Mouse (Mus musculus) erythroid progenitor cell, adult 5-6 weeks (primary cell): ENCODE data around the gene Gmnn. TPM values are rescaled to one million over a fixed set of nuclear protein-coding genes. Genes with fewer than 3 reads are reported as not detected.

Experiments used
- ATAC-seq: replicated peaks from 2 replicates; pipeline ENCODE4 v1.8.0; 2016; ENCODE audit warnings: moderate number of reproducible peaks, mild to moderate bottlenecking, moderate TSS enrichment, inconsistent platforms; ENCODE audit not compliant: poor library complexity, low FRiP score, severe bottlenecking
- total RNA-seq, 2 experiments: library from RNA; stranded (forward) in 1 of 2; stranded (reverse) in 1 of 2; fragments of 150-400 nt in 1 of 2; fragments of 186-747, 209-891 nt in 1 of 2; gene quantifications; 2 replicates each; pipeline versions ENCODE4 v1.2.3 to v1.2.4; 2015 to 2017; ENCODE audit warnings: low replicate concordance in 2 of 2

Gmnn gene
- total RNA-seq, 2 experiments from 2014 or later: 180 to 289 TPM

- ATAC-seq: peak; percentile 88
These were observed 48.2 kb downstream of the Gmnn start for GRCm38 (mm10) chr13:24713434-24714000.

- ATAC-seq: no peak
These were observed 49.1 kb downstream of the Gmnn start for GRCm38 (mm10) chr13:24712581-24713130.

GRCm38 (mm10) chr13:24710968-24711367 lies 50.8 kb downstream of the Gmnn start:
- no peak for ATAC-seq

- no peak for ATAC-seq
These were observed 51.9 kb downstream of the Gmnn start for GRCm38 (mm10) chr13:24709656-24710396.

GRCm38 (mm10) chr13:24702128-24702527 lies 59.6 kb downstream of the Gmnn start:
- no peak for ATAC-seq

Other genes starting within 250 kb of the Gmnn start
- 15.5 and 26.3 TPM in 2 replicates for gene Ripor2, start 179.7 kb downstream of the Gmnn start, total RNA-seq (2015; ENCODE audit: low replicate concordance)
- 7.1 and 19.1 TPM in 2 replicates for gene Ripor2, start 179.7 kb downstream of the Gmnn start, total RNA-seq (2017; ENCODE audit: low replicate concordance)
- not detected in 2 replicates for gene Armh2, start 20.7 kb downstream of the Gmnn start, total RNA-seq (2015; ENCODE audit: low replicate concordance)
- gene Armh2, start 20.7 kb downstream of the Gmnn start, total RNA-seq (2017; ENCODE audit: low replicate concordance): not detected in 2 replicates
- 101 and 125 TPM in 2 replicates for gene BC005537, start 39.7 kb upstream of the Gmnn start, total RNA-seq (2015; ENCODE audit: low replicate concordance)
- gene BC005537, start 39.7 kb upstream of the Gmnn start, total RNA-seq (2017; ENCODE audit: low replicate concordance): 68.5 and 78.0 TPM in 2 replicates
- gene Acot13, start 69.6 kb upstream of the Gmnn start, total RNA-seq (2015; ENCODE audit: low replicate concordance): 18.0 and 24.1 TPM in 2 replicates
- gene Acot13, start 69.6 kb upstream of the Gmnn start, total RNA-seq (2017; ENCODE audit: low replicate concordance): 22.7 and 26.2 TPM in 2 replicates
- gene Tdp2, start 69.8 kb upstream of the Gmnn start, total RNA-seq (2015; ENCODE audit: low replicate concordance): 40.0 and 51.6 TPM in 2 replicates
- 22.4 and 54.9 TPM in 2 replicates for gene Tdp2, start 69.8 kb upstream of the Gmnn start, total RNA-seq (2017; ENCODE audit: low replicate concordance)
- not detected in 2 replicates for gene D130043K22Rik, start 83.2 kb upstream of the Gmnn start, total RNA-seq (2015; ENCODE audit: low replicate concordance)
- gene D130043K22Rik, start 83.2 kb upstream of the Gmnn start, total RNA-seq (2017; ENCODE audit: low replicate concordance): not detected in 2 replicates
- not detected in 2 replicates for gene Aldh5a1, start 175.7 kb upstream of the Gmnn start, total RNA-seq (2015; ENCODE audit: low replicate concordance)
- gene Aldh5a1, start 175.7 kb upstream of the Gmnn start, total RNA-seq (2017; ENCODE audit: low replicate concordance): 0.13 TPM in 1 of 2 replicates, not detected in the other
- not detected in 2 replicates for gene Gpld1, start 181.2 kb upstream of the Gmnn start, total RNA-seq (2015; ENCODE audit: low replicate concordance)
- 0.77 TPM in 1 of 2 replicates, not detected in the other for gene Gpld1, start 181.2 kb upstream of the Gmnn start, total RNA-seq (2017; ENCODE audit: low replicate concordance)